Mouse (Mus musculus) lung, postnatal 0 days (tissue): Measurements from ENCODE around the gene Lgals9.

Source experiments
- CTCF ChIP-seq: IDR thresholded peaks from 2 replicates; pipeline ENCODE4 v1.5.1; 2016; ENCODE audit warnings: antibody characterized with exemption, mild to moderate bottlenecking
- EP300 ChIP-seq: IDR thresholded peaks from 2 replicates; pipeline ENCODE4 v1.6.1; 2016; ENCODE audit warnings: antibody characterized with exemption, mild to moderate bottlenecking, control low read depth

DNA sequence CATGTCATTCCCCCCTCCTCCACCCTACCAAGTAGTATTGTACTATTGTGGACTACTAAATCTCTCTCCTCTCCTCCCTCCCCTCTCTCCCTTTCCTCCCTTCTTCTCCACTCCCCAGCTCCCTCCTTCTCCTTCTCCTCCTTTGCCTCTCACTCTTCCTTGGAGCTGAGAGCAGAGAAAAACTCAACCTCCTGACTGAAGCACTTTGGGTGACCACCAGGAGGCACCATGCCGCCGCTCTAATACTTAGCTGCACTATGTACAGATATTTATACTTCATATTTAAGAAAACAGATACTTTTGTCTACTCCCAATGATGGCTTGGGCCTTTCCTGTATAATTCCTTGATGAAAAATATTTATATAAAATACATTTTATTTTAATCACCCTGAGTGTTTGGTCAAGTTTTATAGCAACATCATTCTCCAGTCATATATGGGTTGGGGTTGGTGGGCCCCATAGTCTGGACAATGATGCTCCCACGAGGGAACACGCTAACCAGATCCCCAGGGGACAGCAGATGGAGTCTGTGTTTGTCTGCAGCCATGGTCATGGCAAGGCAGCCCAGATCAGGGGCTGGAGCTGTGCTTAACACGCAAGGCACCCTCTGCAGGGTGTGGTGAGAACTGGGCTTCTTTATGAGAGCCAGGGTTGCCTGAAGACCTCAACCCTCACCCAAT lies 24.8 kb downstream of the Lgals9 start:
- TF ChIP-seq CTCF, result peak; percentile 70
- TF ChIP-seq EP300, result no peak
